Mouse (Mus musculus): ENCODE data around the gene Efcab7.
A peak's percentile ranks its signal among the peaks of the same experiment; 100 is the strongest.

DNA sequence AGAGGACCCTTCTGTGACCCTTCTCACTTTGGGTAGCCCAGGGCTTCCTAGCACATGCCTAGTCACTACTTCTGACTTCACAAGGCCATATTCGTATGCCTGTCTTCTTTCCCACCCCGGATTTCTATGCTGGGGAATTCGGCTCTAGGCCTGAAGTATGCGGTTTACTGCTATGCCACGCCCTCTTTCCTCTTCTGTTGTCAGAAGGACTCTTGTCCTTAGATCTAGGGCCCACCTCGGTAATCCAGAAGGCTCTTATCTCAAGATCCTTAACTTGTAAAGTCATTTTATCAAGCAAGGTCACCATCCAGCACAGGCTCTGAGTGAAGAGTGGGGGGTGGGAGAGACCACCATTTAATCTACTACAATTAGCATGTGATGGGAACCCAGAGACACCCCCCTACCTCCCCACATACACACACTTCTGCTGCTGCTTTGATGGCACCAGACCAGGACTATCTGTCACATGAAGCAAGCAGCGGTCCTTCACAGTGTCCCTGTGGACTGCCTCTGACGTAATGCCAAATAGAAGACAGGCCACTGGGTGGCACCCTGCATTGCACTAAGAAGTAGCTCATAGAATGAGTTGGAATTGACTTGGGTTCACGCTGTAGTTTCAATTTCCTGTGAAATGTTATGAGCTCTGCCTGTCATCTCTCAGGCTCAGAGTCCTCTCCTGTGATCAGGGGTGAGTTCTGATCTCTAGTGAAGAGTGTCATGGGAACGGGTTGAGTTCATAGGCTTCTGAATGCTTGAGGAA is 112.8 kb downstream of the Efcab7 start:
- TF ChIP-seq POLR2A (IDR thresholded peaks at IDR 0.05; ENCODE audit: borderline replicate concordance, extremely low read depth, low read depth, low read length) = no peak
- TF ChIP-seq CTCF (IDR thresholded peaks at IDR 0.05; ENCODE audit: insufficient read depth, low read length) = peak; percentile 33; the same call in 1 of the 2 replicates

Measured in lung, adult 2 months (tissue).